Mouse (Mus musculus): Measurements from ENCODE around the gene Klrc3. TPM values are rescaled to one million over a fixed set of nuclear protein-coding genes. Genes with fewer than 3 reads are reported as not detected.
"Not testable (repeated sequence)": the region's sequence is repeated elsewhere in the genome, so short reads cannot be mapped to it uniquely, and the experiment has no call there.

Klrc3 gene
- total RNA-seq (2021): not detected
- long read RNA-seq, experiment 1: 0 reads
- long read RNA-seq, experiment 2: 0 reads

DNA sequence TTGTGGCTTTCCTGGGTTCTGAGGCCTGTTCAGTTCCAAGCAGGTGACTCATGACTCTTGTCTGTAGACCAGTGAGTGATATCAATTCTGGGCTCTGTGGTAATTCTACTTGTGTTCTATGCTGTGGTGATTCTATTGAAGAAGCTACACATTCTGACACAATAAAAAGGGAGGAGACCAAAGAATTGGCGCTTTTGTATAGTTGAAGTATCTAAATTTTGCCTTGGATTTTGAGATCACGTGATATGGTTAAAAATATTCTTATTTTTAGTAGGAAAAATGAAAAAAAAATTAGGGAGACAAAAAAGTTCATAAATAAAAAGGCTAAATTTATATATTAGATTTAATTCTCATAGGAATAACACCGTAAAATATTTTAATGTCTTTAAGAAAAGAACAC, at the start of gene Klrc3:
Gene Klrc3, minus strand, starts transcription at position 101 of the 400 bp plus-strand sequence.
- not testable (repeated sequence) for DNase-seq (ENCODE audit: low spot score in 2 of 2)

DNA sequence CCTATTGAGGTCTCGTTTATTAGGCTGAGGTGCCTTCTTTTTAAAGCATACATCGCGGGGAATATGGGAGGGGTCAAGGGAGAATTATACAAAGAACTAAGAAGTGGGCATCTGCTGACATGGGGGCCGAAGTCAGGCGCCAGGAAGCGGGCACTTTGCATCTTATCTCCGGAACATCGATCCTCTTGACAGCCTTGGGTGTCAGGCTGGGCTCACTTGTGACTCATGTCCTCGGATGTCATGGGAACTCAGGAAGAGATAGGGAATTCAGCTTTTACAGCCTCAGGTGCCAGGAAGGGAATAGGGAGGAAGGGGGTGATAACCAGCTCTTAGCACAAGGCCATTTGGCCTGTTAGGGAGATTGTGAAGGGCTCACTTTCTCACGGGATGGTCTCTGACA, 48.3 kb upstream of the Klrc3 start:
- DNase-seq (ENCODE audit: low spot score in 2 of 2): not testable (repeated sequence)

GRCm38 (mm10) chr6:129680379-129680778, 37.2 kb upstream of the Klrc3 start:
- DNase-seq (ENCODE audit: low spot score in 2 of 2): no peak

GRCm38 (mm10) chr6:129678873-129679272, 35.7 kb upstream of the Klrc3 start, which contains the start of gene Klrc1:
Gene Klrc1 (minus strand): TSS chr6:129678973.
- DNase-seq (ENCODE audit: low spot score in 2 of 2): no peak

- DNase-seq (ENCODE audit: low spot score in 2 of 2): not testable (repeated sequence)
Measured at GRCm38 (mm10) chr6:129661301-129661700, 18.2 kb upstream of the Klrc3 start.

DNA sequence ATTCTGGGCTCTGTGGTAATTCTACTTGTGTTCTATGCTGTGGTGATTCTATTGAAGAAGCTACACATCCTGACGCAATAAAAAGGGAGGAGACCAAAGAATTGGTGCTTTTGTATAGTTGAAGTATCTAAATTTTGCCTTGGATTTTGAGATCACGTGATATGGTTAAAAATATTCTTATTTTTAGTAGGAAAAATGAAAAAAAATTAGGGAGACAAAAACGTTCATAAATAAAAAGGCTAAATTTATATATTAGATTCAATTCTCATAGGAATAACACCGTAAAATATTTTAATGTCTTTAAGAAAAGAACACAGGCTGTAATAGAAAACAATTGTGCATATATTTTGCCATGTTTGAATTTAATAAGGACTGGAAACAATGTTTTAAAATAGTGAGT, 17.5 kb upstream of the Klrc3 start, which contains the start of gene Klrc2:
Gene Klrc2, minus strand, starts transcription at position 101 of the 400 bp plus-strand sequence.
- DNase-seq (ENCODE audit: low spot score in 2 of 2): not testable (repeated sequence)

DNA sequence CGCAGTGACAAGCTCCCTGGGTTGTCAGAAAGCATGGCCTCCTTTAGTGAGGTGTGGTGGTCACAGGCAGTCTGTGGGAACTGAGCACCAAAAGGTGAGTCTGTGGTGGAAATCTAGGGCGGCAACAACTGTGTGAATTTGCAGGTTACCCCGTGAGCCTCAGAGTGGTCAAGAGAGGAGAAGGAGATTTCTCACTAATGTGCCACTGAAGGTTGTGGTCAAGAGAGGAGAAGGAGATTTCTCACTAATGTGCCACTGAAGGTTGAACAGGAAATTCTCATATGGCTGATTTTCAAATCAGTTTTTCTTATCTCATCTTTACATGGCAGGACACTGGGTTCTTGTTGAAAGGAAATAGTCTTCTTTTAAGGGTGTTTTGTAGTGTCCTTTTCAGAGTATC, 917 bp upstream of the Klrc3 start:
- not testable (repeated sequence) for DNase-seq (ENCODE audit: low spot score in 2 of 2)

DNA sequence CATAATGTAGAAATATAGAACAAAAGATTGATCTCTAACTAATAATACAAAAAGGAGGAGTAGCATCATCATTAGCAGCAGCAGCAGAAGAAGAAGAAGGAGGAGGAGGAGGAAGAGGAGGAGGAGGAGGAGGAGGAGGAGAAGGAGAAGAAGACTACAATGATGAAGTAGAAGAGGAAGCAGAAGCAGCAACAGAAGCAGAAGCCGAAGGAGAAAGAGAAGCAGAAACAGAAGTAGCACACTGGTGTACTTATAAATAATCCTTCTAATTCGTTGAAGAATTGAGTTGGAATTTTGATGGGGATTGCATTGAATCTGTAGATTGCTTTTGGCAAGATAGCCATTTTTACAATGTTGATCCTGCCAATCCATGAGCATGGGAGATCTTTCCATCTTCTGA, 12.1 kb downstream of the Klrc3 start:
- DNase-seq (ENCODE audit: low spot score in 2 of 2): not testable (repeated sequence)

DNA sequence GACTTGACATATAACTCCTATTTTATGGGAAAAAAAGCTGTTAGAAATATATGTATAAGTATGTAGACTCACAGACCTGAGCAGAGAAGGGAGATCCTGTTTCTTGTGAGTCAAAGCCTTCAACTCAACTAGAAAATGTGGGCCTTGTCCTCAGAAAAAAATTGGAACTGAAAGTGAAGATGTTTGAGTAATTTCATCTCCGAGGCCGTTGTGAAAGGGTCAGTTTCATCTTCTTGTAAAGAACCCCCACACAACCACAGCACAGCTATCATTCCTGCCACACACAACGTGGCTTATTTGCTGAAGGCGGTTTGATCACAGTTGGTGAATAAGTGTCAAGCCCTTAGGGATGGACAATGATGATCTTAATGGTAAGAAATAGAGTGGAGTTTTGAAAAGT, 19.4 kb downstream of the Klrc3 start, which contains the start of gene Klrk1:
Gene Klrk1, minus strand, starts transcription at position 130 of the 400 bp plus-strand sequence.
- no peak for DNase-seq (ENCODE audit: low spot score in 2 of 2)

DNA sequence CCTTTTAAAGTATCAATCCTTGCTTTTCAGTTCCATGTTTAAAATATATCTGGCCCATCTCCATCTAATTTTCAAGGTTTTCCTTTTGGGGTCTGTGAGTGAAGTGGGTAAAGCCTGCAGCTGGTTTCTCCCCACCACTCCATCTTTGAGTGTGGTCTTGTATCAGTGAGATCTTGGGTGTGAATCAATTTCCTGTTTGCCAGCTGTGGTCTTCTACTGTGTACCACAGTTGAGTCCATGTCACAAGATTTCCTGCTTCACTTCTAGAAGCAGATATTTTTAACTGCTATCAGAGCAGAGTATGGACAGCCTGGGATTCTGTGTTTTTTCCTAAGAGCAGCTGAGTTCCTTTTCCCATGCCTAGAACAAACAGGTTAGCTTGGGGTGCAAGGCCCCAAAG, 34.8 kb downstream of the Klrc3 start:
- no peak for DNase-seq (ENCODE audit: low spot score in 2 of 2)

DNA sequence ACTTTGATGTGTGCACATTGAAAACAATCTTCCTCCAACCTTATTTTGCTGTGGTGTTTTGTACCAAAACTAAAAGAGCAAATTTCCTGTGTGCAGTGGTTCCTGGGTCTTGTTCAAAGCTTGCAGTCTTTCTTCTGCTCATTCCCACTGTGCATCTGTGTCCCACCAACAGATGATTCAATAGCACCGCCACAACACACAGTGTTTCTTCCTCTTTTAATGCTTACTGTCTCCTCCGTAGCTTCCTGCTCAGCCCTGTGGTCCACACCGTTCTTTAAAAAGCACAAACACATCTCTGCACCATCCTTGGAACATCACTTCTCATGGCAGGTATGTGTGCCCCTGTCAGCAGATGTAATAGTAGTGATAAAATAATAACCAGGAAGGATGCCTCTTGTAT, 51.6 kb downstream of the Klrc3 start, which contains the start of gene Klrd1:
Gene Klrd1, plus strand, starts transcription at position 275 of the 400 bp plus-strand sequence.
- no peak for DNase-seq (ENCODE audit: low spot score in 2 of 2)

Small RNA genes lying within 50 kb of the gene (microRNA-seq; reads per million reads assigned to microRNA genes)
- not detected for gene Mir680-1

Other genes starting within 250 kb of the Klrc3 start
- 1 to 10 TPM; 2.2 to 3.9 TPM for gene Clec1b, start 246.0 kb downstream of the Klrc3 start, total RNA-seq (2021)
- under 1 TPM; 0.31 to 0.40 TPM for gene Clec9a, start 234.5 kb downstream of the Klrc3 start, total RNA-seq (2021)
- gene Clec1a, start 191.3 kb downstream of the Klrc3 start, total RNA-seq (2021): 10 to 100 TPM in 1 of 2 experiments, 1 to 10 TPM in 1; 9.2 to 11.1 TPM
- under 1 TPM; 0.36 to 0.65 TPM for gene Olr1, start 136.2 kb downstream of the Klrc3 start, total RNA-seq (2021)
- gene Tmem52b, start 130.8 kb downstream of the Klrc3 start, total RNA-seq (2021): 10 to 100 TPM in 1 of 2 experiments, under 1 TPM in 1; 0.96 to 31.1 TPM
- gene Gabarapl1, start 110.2 kb downstream of the Klrc3 start, total RNA-seq (2021): 100 to 1,000 TPM; 135 to 141 TPM
- gene Klre1, start 65.4 kb downstream of the Klrc3 start, total RNA-seq (2021): not detected
- gene Klrd1, start 51.6 kb downstream of the Klrc3 start, total RNA-seq (2021): 1 to 10 TPM in 1 of 2 experiments, under 1 TPM in 1; 0.56 to 1.1 TPM
- gene Klrk1, start 19.5 kb downstream of the Klrc3 start, total RNA-seq (2021): under 1 TPM; 0.25 to 0.34 TPM
- gene Klrc2, start 17.4 kb upstream of the Klrc3 start, total RNA-seq (2021): not detected
- under 1 TPM in 1 of 2 experiments, not detected in 1; 0.14 TPM for gene Klrc1, start 35.6 kb upstream of the Klrc3 start, total RNA-seq (2021)
- gene Klri1, start 73.8 kb upstream of the Klrc3 start, total RNA-seq (2021): not detected
- gene Klri2, start 97.1 kb upstream of the Klrc3 start, total RNA-seq (2021): not detected
- not detected for gene Gm156, start 140.9 kb upstream of the Klrc3 start, total RNA-seq (2021)
- not detected for gene Gm17631, start 219.3 kb upstream of the Klrc3 start, total RNA-seq (2021)
- gene Klra17, start 233.3 kb upstream of the Klrc3 start, total RNA-seq (2021): under 1 TPM in 1 of 2 experiments, not detected in 1; 0.25 TPM